Mouse (Mus musculus): ENCODE measurements at regions not wholly inside any gene's neighbourhood (a gene's known extent, or its start where the extent isn't known, plus 50 kb on each side); places are given as distances from the start of the nearest gene placed in this dataset.
A peak's percentile ranks its signal among the peaks of the same experiment; 100 is the strongest.

- peaks cover 14% of the 10 kb centered on the region for H3K27me3 ChIP-seq (ENCODE audit: insufficient read depth, low read length)
- H3K4me1 ChIP-seq (ENCODE audit: insufficient read depth, low read length), result peaks cover 38% of the 10 kb centered on the region
- no peaks in the 10 kb centered on the region for H3K9me3 ChIP-seq (ENCODE audit: low read length)
- H3K27ac ChIP-seq (ENCODE audit: low read length), result peak overlapping the region; percentile 95
- 0 out of 2 replicates have a peak overlapping the region, but pooled peaks have one; percentile 17 for H3K4me3 ChIP-seq (ENCODE audit: low read length)
- WGBS, result 1% methylated on average over 19 of the region's 19 CpGs
- H3K36me3 ChIP-seq (ENCODE audit: insufficient read depth, low read length), result no peaks in the 10 kb centered on the region
- peak overlapping the region; percentile 56 for H3K9ac ChIP-seq (replicated peaks; ENCODE audit: low read length)
- H3K4me2 ChIP-seq (replicated peaks; ENCODE audit: low read depth, low read length), result peak overlapping the region; percentile 52
- ATAC-seq (ENCODE audit: low FRiP score, low TSS enrichment), result peak; percentile 70
Observed at GRCm38 (mm10) chr11:94882687-94883383, 53.2 kb upstream of the Col1a1 start.

DNA sequence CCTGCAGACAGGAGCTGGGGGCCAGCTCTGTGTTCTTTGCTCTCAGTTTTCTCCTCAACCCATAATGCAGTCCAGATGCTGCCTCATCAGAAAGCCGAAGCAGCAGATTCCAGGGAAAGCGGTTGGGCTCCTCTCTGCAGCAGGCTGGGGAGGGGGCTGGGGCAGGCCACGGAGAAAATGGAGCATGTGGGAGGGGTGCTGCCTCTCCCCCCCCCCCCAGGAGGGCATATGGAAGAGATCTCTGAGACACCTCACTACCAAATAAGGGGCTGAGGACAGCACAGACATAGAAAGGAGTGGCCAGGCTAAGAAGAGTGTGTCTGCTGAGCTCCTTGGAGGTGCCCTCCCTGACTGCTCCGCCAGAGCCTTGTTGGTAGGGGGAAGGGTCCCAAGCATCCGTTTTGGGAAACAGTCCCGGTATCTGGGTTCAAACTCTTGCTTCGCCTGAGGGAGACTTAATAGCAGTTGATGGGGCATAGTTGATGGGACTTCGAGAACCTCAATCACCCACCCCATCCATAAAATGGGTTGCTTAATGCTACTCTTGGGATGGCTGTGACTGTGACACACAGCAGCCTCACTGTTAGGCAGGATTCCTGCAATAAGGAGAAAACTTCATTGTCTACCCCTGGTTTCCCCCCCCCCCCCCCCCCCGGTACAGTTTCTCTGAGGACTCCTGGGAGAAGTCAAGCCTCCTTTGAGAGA, 53.9 kb upstream of the Col1a1 start:
- H3K36me3 ChIP-seq (ENCODE audit: insufficient read depth, low read length), result no peaks in the 10 kb centered on the region
- peak overlapping the region; percentile 40 for H3K9ac ChIP-seq (replicated peaks; ENCODE audit: low read length)
- H3K27ac ChIP-seq (ENCODE audit: low read length), result peak overlapping the region; percentile 95
- no peaks in the 10 kb centered on the region for H3K9me3 ChIP-seq (ENCODE audit: low read length)
- H3K4me1 ChIP-seq (ENCODE audit: insufficient read depth, low read length), result peaks cover 45% of the 10 kb centered on the region
- WGBS, result 11% methylated on average over 8 of the region's 9 CpGs
- no peak overlapping the region for H3K4me3 ChIP-seq (ENCODE audit: low read length)
- H3K4me2 ChIP-seq (replicated peaks; ENCODE audit: low read depth, low read length), result peak overlapping the region; percentile 52
- ATAC-seq (ENCODE audit: low FRiP score, low TSS enrichment), result peak; percentile 76
- H3K27me3 ChIP-seq (ENCODE audit: insufficient read depth, low read length), result peaks cover 14% of the 10 kb centered on the region

GRCm38 (mm10) chr11:94880896-94881840, 54.9 kb upstream of the Col1a1 start:
- Histone ChIP-seq H3K9me3 (ENCODE audit: low read length) (no peaks in the 10 kb centered on the region), H3K36me3 (ENCODE audit: insufficient read depth, low read length) (no peaks in the 10 kb centered on the region), H3K27ac (ENCODE audit: low read length) (peak overlapping the region; percentile 95), H3K9ac (replicated peaks; ENCODE audit: low read length) (peak overlapping the region; percentile 40), H3K4me2 (replicated peaks; ENCODE audit: low read depth, low read length) (peak overlapping the region; percentile 45), H3K27me3 (ENCODE audit: insufficient read depth, low read length) (peaks cover 14% of the 10 kb centered on the region), H3K4me1 (ENCODE audit: insufficient read depth, low read length) (peaks cover 54% of the 10 kb centered on the region), H3K4me3 (ENCODE audit: low read length) (peak overlapping the region; percentile 24)
- peak; percentile 29; the same call in 1 of the 2 replicates for ATAC-seq (ENCODE audit: low FRiP score, low TSS enrichment)
- WGBS, result 3% methylated on average over 27 of the region's 27 CpGs

DNA sequence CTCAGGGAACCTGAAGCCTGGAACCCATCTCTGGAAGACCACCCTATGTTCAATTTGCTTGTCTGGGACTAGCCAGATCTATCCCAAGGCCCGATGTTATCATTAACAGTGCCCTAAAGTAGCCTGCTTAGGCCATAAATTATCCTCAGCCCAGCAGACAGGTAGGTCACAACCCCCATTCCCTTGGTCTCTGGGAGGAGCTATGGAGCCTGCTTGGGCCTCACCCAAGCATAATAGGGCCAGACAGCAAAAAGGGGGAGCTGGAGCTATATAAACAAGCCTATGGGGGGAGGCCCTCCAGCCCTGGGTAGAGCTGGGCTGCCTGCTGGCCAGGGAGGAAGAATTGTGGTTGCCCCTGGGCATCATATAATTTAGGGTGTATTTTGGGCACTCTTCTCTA, 59.3 kb upstream of the Col1a1 start:
- Histone ChIP-seq H3K27ac (ENCODE audit: low read length) (peak overlapping the region; percentile 61), H3K9me3 (ENCODE audit: low read length) (no peaks in the 10 kb centered on the region), H3K4me1 (ENCODE audit: insufficient read depth, low read length) (peaks cover 69% of the 10 kb centered on the region), H3K9ac (replicated peaks; ENCODE audit: low read length) (no peak overlapping the region), H3K36me3 (ENCODE audit: insufficient read depth, low read length) (no peaks in the 10 kb centered on the region), H3K4me3 (ENCODE audit: low read length) (no peak overlapping the region), H3K4me2 (replicated peaks; ENCODE audit: low read depth, low read length) (no peak overlapping the region), H3K27me3 (ENCODE audit: insufficient read depth, low read length) (peaks cover 4% of the 10 kb centered on the region; the same call in 1 of the 2 replicates)
- peak; percentile 48; the same call in 1 of the 2 replicates for ATAC-seq (ENCODE audit: low FRiP score, low TSS enrichment)
- WGBS, result 0% methylated on average over 1 of the region's 1 CpGs

- H3K4me2 ChIP-seq (replicated peaks; ENCODE audit: low read depth, low read length), result no peak overlapping the region
- H3K27me3 ChIP-seq (ENCODE audit: insufficient read depth, low read length), result peaks cover 4% of the 10 kb centered on the region; the same call in 1 of the 2 replicates
- H3K9me3 ChIP-seq (ENCODE audit: low read length), result no peaks in the 10 kb centered on the region
- peaks cover 57% of the 10 kb centered on the region for H3K4me1 ChIP-seq (ENCODE audit: insufficient read depth, low read length)
- no peak overlapping the region for H3K9ac ChIP-seq (replicated peaks; ENCODE audit: low read length)
- H3K27ac ChIP-seq (ENCODE audit: low read length), result peak overlapping the region; percentile 9; the same call in 1 of the 2 replicates
- ATAC-seq (ENCODE audit: low FRiP score, low TSS enrichment), result no peak
- H3K36me3 ChIP-seq (ENCODE audit: insufficient read depth, low read length), result no peaks in the 10 kb centered on the region
- WGBS, result 56% methylated on average over 7 of the region's 7 CpGs
- H3K4me3 ChIP-seq (ENCODE audit: low read length), result no peak overlapping the region
Observed at GRCm38 (mm10) chr11:94875026-94875425, 61.0 kb upstream of the Col1a1 start.

GRCm38 (mm10) chr11:94874155-94874561, 61.9 kb upstream of the Col1a1 start:
- Histone ChIP-seq H3K27me3 (ENCODE audit: insufficient read depth, low read length) (peaks cover 4% of the 10 kb centered on the region; the same call in 1 of the 2 replicates), H3K9ac (replicated peaks; ENCODE audit: low read length) (no peak overlapping the region), H3K4me1 (ENCODE audit: insufficient read depth, low read length) (peaks cover 53% of the 10 kb centered on the region), H3K27ac (ENCODE audit: low read length) (peak overlapping the region; percentile 73), H3K9me3 (ENCODE audit: low read length) (no peaks in the 10 kb centered on the region), H3K4me3 (ENCODE audit: low read length) (no peak overlapping the region), H3K36me3 (ENCODE audit: insufficient read depth, low read length) (no peaks in the 10 kb centered on the region), H3K4me2 (replicated peaks; ENCODE audit: low read depth, low read length) (peak overlapping the region; percentile 56; the same call in 1 of the 2 replicates)
- ATAC-seq (ENCODE audit: low FRiP score, low TSS enrichment), result peak; percentile 22
- WGBS, result 11% methylated on average over 7 of the region's 7 CpGs

GRCm38 (mm10) chr11:94873693-94874092, 62.3 kb upstream of the Col1a1 start:
- Histone ChIP-seq H3K9me3 (ENCODE audit: low read length) (no peaks in the 10 kb centered on the region), H3K27me3 (ENCODE audit: insufficient read depth, low read length) (peaks cover 4% of the 10 kb centered on the region; the same call in 1 of the 2 replicates), H3K36me3 (ENCODE audit: insufficient read depth, low read length) (no peaks in the 10 kb centered on the region), H3K4me2 (replicated peaks; ENCODE audit: low read depth, low read length) (peak overlapping the region; percentile 56), H3K4me3 (ENCODE audit: low read length) (no peak overlapping the region), H3K9ac (replicated peaks; ENCODE audit: low read length) (no peak overlapping the region), H3K27ac (ENCODE audit: low read length) (peak overlapping the region; percentile 73), H3K4me1 (ENCODE audit: insufficient read depth, low read length) (peaks cover 53% of the 10 kb centered on the region)
- 0 out of 2 replicates have a peak, but pooled peaks have one; percentile 24 for ATAC-seq (ENCODE audit: low FRiP score, low TSS enrichment)
- WGBS, result 4% methylated on average over 7 of the region's 7 CpGs

GRCm38 (mm10) chr11:94872921-94873320, 63.1 kb upstream of the Col1a1 start:
- H3K9ac ChIP-seq (replicated peaks; ENCODE audit: low read length), result peak overlapping the region; percentile 49

GRCm38 (mm10) chr11:94870341-94870740, 65.7 kb upstream of the Col1a1 start:
- Histone ChIP-seq H3K9me3 (ENCODE audit: low read length) (no peaks in the 10 kb centered on the region), H3K4me3 (ENCODE audit: low read length) (no peak overlapping the region), H3K27ac (ENCODE audit: low read length) (no peak overlapping the region), H3K27me3 (ENCODE audit: insufficient read depth, low read length) (0 out of 2 replicates have a peak, but pooled peaks cover under 1% of the 10 kb centered on the region), H3K36me3 (ENCODE audit: insufficient read depth, low read length) (no peaks in the 10 kb centered on the region), H3K4me1 (ENCODE audit: insufficient read depth, low read length) (peaks cover 29% of the 10 kb centered on the region), H3K9ac (replicated peaks; ENCODE audit: low read length) (no peak overlapping the region), H3K4me2 (replicated peaks; ENCODE audit: low read depth, low read length) (no peak overlapping the region)
- ATAC-seq (ENCODE audit: low FRiP score, low TSS enrichment), result no peak
- WGBS, result 0% methylated on average over 1 of the region's 1 CpGs

More at GRCm38 (mm10) chr11:94872921-94873320, 63.1 kb upstream of the Col1a1 start:
- Histone ChIP-seq H3K36me3 (ENCODE audit: insufficient read depth, low read length) (no peaks in the 10 kb centered on the region), H3K27ac (ENCODE audit: low read length) (peak overlapping the region; percentile 73), H3K27me3 (ENCODE audit: insufficient read depth, low read length) (peaks cover 4% of the 10 kb centered on the region; the same call in 1 of the 2 replicates), H3K9me3 (ENCODE audit: low read length) (no peaks in the 10 kb centered on the region), H3K4me3 (ENCODE audit: low read length) (peak overlapping the region; percentile 29), H3K4me1 (ENCODE audit: insufficient read depth, low read length) (peaks cover 49% of the 10 kb centered on the region), H3K4me2 (replicated peaks; ENCODE audit: low read depth, low read length) (peak overlapping the region; percentile 56)
- WGBS, result 2% methylated on average over 19 of the region's 19 CpGs
- peak; percentile 76 for ATAC-seq (ENCODE audit: low FRiP score, low TSS enrichment)
